Mouse (Mus musculus): ENCODE results near the gene Smad6.

Smad6 gene

DNA sequence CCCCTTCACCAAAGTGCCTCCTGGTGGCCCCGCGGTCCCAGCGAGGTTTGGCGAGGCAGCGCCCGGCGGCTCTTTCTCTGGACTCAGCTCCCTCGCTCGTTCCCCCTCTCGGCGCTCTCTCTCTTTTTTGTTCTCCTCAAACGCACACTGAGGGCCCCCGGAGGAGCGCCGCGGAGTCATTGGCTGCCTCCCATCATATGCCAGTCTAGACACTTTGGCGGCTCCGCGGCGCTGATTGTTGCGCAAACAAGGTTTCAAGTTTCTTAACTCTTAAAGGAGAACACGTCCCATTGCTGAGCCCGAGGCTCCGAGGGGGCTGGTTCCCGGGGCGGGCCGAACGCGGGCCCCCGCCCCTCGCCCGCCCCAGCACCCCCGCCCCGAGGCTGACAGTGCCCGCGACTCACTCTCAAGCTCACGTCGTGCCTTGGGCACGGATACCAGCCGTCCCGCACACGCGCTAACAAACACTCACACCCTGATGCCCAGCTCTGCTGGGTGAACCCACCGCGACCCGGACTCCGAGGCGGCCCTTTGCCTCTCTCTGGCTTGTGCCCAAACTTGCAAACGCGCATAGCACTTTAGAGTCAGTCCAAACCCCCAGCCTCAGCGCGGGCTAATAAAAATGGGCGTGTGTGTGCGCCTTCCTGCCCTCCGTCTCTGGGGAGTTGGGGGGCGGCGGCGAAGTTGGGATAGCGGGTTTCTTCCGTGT is at the start of gene Smad6:
Smad6 (minus strand) TSS at position 207 of the 709 bp plus-strand sequence.
- peak; percentile 46 to 53 for DNase-seq

DNA sequence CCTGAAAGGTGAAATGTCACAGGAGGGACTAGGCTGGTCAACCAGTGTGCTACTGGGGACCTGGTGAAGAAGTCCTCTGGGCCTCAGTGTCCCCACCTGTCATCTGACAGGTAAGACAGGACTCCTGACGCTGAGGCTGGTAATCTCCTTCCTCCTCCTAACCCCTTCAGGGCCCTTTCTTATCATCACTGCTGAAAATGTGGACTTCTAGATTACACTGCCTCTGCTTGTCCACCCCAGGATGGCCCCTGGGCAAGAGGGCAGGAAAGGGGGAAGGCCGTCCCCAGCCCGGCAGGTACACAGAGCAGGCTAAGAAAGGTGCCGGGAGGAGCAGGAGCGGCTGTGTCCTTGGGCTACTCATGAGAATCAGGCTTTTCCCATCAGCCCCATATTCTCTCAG is 48.8 kb upstream of the Smad6 start:
- DNase-seq: no peak

DNA sequence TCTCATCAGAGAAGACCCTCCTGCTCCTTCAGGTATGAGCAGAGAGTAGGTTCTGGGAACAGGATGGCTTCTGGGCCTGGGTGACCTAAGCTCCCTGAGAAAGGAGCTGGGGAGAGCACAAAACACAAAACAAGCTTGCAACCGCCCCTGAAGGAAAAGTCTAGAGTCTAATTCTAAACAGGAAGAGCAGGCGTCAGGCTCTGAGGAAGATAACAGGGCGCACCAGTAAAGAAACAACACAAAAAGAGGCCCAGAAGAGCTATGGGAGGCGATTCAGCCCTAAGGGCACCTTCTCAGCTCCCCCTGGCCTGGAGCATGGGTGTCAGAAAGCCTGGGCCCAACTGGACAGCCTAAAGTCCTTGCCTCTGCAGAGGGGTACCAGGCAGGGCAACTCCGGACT is 47.3 kb upstream of the Smad6 start:
- no peak for DNase-seq

DNA sequence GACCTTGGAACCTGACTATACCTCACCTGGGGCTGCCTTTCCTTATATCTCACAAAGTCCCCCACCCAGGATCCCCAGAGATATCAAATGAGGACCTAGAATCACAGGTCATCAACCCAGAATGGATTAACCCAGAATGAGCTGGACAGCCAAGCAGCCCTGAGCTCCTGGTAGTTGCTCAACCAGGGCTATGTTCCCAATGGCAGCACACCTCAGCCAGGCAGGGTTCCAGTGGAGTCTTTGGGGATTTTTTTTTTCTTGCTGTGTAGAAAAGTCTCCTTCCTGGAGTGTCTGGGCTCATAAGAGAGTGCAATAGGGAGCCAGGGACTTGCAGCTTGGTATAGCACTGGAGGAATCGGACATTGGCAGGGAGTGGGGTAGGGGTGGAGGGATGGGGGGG is 46.7 kb upstream of the Smad6 start:
- no peak for DNase-seq

GRCm38 (mm10) chr9:64067787-64068186 is 45.9 kb upstream of the Smad6 start:
- DNase-seq: no peak

DNA sequence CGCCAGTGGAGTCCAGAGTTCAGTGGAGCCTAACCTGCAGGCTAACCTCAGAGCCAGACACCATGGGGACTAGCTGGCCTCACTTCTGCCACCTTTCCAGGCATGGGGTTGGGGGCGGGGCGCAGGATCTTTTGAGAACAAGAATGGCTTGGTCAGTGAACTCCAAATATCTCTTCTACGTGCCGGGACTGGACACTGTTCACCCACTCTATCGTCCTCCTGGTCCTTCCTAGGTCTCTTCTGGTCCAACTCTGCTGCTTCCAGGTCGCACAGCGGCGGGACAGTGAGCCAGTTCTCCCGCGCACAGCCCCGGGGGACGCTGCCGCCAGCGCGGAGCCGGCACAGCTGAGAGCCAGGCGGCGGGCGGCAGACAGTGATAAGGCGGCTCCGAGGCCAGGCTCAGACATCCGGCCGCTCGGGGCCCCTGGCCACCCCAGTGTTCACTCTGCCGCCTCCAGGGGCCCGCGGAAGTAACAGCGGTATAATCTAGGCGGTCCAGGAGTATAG is 38.2 kb upstream of the Smad6 start:
- DNase-seq: peak in 1 of 2 experiments; percentile 21

DNA sequence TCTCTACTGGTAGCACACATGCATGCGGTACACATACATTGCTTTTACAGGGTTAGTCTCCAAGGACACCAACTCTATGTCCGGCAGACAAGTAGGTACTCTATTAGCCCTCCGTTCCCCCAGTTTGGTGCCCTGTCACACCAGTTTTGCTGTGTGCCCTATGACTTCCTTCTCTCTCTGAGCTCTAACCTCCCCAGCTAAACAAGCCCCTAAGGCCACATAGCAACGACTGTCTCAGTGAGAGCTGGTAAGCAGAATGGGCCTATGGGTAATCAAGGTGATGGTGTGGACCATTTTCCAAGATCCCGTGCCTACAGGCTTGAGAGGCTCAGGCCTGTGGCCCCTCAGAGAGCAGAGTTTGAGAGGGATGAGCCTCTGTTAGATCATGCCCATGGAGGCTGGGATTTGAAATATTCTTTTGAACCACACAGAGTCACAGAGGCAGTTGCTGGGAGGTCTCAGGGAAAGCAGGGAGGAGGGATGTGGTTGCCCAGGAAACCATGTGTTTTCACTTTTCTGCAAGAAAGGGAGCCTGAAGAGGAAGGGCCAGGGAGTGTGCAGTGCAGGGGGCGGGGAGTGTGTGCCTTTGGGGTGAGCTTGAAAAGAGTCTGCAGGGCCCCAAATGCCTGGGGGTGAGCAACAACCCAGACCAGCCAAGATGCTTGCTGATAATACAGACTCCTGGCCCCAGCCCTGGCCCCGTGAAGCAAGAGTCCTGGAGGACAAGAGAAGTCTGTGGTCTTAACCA is 36.2 kb upstream of the Smad6 start:
- DNase-seq: no peak

- DNase-seq: no peak
Observed at GRCm38 (mm10) chr9:64055162-64055561, 33.3 kb upstream of the Smad6 start.

DNA sequence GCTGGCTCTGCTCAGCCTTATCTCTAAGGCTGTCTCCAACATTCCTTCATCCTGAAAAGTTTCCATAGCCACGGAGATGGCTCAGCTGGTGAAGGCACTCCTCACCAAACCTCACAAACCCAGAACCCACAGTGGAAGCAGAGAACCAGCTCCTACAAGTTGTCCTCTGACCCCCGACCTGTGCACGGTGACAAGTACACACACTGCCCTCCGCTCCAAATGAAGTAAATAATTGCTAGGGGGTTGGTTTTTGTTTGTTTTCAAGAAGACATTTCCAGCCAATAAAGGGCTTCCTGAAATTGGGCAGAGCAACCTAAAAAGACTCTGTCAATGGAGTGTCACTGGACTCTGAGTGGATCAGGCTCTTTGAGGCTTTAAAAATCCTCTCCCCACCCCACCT is 31.9 kb upstream of the Smad6 start:
- no peak for DNase-seq

DNA sequence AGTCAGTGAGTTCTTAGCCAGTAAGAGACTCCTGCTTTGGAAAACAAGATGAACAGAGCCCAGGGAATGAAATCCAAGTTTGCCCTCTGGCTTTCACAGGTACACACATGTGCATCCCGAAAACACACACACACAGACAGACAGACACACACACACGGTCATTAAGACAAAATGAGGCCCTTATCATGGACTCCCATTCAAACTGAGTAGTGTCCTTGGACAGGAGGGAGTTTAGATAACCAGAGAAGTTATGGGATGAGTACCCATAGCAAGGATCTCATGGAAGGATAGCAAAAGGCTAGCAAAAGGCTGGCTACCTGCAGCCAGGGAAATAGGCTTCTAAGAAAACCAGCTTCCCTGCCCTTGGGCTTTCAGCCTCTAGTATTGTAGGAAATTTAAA is 29.4 kb upstream of the Smad6 start:
- DNase-seq: no peak

GRCm38 (mm10) chr9:64050513-64051065 is 28.7 kb upstream of the Smad6 start:
- DNase-seq: no peak

DNA sequence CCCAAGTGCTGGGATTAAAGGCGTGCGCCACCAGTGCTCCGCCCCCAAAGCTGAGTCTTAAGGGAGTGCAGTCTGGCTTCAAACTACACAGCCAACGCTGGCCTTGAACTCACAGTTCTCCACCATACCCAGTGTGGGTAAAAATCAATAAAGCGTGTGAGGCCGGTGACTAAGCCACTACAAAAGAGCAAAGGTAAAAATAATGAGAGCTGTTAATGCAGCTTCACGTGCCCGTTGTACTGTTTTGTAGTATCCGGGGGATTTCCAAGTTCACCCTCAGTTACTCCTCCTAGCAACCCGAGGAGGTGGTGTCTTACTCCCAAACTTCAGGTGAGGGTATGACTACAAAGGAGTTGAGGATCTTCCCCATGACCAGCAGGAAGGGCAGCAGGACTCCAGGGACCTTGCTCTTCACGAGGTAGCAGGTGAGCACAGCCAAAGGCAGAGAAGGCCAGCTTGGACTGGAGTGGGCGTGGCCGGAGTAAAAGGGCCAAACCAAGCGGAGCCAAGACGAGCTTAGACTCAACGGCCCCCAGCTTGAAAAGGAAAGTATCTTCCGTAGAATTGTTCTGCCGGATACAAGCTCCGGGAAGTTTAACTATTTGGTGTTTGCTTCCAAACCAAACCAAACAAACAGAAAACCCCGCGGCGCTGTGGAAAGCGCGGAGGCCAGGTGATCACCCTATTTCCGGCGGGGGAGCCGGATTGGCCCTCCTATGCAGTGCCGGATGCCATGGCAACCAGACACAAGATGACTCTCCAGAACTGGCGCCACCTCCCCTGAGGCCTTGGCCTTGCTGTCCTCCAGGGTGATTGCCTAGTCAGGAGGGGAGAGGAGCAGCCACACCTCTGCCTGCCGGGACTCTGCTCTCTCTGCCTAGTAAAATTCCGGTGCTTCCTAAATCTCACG is 27.9 kb upstream of the Smad6 start:
- peak; percentile 40 to 46 for DNase-seq

- no peak for DNase-seq
Observed at GRCm38 (mm10) chr9:64045117-64045890, 23.4 kb upstream of the Smad6 start.

- DNase-seq: no peak
Observed at GRCm38 (mm10) chr9:64044343-64044742, 22.5 kb upstream of the Smad6 start.

DNA sequence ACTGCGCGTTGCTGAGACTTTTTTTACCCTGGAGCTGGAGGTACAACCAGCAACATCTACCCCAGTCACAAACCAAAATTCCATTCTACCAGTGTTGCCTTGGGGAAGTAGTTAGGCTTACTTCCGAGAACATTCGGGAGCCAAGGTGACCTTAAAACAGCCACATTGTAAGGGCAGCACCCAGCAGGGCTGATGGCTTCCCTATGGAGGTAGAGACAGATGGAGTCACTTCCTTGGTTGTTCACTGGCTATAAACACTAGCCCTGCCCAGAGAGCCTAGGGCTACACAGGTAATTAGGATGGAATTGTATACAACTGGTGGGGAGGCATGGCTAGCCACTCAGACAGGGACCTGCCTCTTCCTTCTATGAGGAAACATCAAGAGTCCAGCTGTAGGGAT is 21.1 kb upstream of the Smad6 start:
- no peak for DNase-seq

DNA sequence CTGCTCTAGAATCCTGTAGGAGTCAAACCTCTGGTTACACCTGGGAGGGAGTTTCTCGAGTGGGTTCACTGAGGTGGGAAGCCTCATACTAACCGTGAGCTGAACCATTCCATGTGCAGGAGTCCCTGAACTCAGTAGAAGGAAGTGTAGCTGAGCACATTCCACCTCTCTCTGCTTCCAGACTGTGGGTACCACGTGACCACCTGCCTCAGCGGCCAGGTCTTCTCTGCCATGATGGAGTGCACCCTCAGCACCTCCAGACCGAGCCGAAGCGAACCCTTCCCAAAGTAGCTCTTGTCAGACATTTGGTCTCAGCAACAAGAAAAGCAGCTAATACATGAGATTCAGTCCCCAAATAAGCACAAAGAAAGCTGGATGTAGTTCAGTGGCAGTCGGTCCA is 20.4 kb upstream of the Smad6 start:
- DNase-seq: no peak

GRCm38 (mm10) chr9:64029908-64030631 is 8.2 kb upstream of the Smad6 start:
- no peak for DNase-seq

DNA sequence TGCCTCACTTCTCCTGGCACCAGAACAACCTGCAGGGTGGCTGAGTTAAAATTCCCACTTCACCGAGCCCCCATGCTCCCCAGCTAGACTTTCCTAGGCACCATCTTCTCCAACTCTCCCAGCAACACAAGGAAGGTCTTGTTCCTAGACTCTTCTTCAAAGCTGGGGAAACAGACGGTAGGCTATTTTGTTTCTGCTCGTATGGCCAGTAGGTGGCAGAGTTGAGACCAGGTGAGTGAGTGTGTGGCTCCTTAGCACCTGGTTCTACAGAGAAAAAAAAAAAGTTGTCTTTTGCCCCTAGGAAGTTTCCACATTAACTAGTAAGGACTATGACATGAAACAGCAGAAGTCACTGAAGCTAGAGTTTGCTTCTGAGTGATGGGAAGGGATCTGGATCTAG is 3.7 kb upstream of the Smad6 start:
- DNase-seq: peak in 1 of 2 experiments; percentile 53

DNA sequence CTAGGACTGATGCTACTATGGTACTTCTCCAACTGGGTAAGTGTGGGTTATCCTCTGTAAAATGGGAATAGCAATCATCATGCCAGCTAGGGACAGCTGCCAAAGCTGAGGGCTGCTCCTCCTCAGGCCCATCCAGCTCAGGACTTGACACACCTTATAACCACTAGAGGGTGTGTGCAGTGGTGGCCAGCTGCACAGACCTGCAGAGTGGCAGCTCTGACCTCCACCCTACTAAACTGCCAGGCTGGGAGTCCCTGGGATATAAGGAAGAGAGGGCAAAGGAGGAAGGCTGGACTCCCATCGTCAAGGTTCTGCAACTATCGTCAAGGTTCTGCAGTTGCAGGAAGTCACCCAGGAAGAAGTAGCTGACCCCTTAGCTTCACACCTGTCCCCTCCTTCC is 3.1 kb upstream of the Smad6 start:
- no peak for DNase-seq

DNA sequence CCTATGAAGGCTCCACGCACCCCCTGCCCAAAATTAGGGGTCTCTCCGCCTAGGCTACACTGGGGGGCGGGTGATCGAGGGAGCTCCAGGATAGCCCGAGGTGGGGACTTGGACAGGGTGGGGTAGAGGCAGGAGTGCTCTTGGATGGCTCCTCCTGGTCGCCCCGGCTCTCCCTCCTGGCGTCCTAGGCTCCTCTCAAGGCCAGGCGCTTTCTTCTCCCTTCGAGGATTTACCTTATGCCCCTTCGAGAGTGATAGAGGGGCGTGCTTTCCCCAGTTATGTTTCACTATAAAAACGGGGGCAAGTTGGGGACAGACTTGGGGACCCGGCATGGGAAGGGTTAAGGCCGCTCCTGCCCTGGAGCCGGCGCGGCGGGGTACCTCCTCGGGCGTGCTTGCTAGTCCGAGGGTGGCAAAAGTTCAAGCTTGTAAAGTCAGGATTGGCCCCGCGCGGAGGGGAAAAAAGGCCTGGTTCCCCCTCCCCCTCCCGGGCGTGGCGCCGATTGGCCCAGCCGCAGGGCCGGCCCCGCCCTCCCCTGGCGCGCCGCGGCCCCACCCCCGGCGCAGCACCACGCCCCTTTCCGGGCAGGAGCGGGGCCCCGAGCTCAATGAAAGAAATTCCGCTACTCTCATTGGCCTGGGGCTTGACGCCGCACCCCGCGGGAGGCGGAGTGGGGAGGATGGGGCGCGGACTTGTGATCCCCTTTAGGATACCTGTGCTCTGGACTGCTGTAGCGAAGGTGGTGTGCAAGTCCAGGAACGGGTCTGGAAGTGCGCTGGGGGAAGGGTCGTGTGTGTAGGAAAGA is 905 bp upstream of the Smad6 start:
- DNase-seq: peak; percentile 79 to 87

Data from spleen, adult 18-20 months (tissue).